Mouse (Mus musculus) MEL (cell line): Measurements from ENCODE around the gene Prss48. TPM values are rescaled to one million over a fixed set of nuclear protein-coding genes. Genes with fewer than 3 reads are reported as not detected.

Experiments used
- DNase-seq: peaks from one replicate; pipeline ENCODE4 v3.0.0; 2011; ENCODE audit warnings: low read depth, low spot score
- H3K27ac ChIP-seq: 2 replicates; pipeline ENCODE4 v1.5.1; 2012; ENCODE audit warnings: low read depth, mild to moderate bottlenecking, control low read depth, low read length, moderate library complexity; ENCODE audit not compliant: control insufficient read depth
- H3K27me3 ChIP-seq, 2 experiments: fragments of 150-350 bp in 1 of 2; sonication (generic) in 1 of 2; 2 replicates each; pipeline ENCODE4 v1.6.1; 2012; ENCODE audit warnings: low read length in 2 of 2, mild to moderate bottlenecking in 2 of 2, improper control_type of control experiment in 1 of 2, moderate library complexity in 1 of 2; ENCODE audit not compliant: insufficient read depth in 2 of 2, control insufficient read depth in 1 of 2
- H3K36me3 ChIP-seq, 2 experiments: 2 replicates each; pipeline ENCODE4 v1.6.1; 2012 to 2014; ENCODE audit warnings: low read length in 2 of 2, improper control_type of control experiment in 1 of 2, inconsistent platforms in 1 of 2, mild to moderate bottlenecking in 1 of 2; ENCODE audit not compliant: insufficient read depth in 2 of 2, control insufficient read depth in 1 of 2
- H3K4me1 ChIP-seq, 2 experiments: fragments of 150-350 bp in 1 of 2; sonication (generic) in 1 of 2; 2 replicates each; pipeline ENCODE4 v1.6.1; 2012; ENCODE audit warnings: low read length in 2 of 2, improper control_type of control experiment in 1 of 2, mild to moderate bottlenecking in 1 of 2; ENCODE audit not compliant: insufficient read depth in 2 of 2, control insufficient read depth in 1 of 2
- H3K4me3 ChIP-seq, 2 experiments: fragments of 150-350 bp in 1 of 2; sonication (generic) in 1 of 2; 2 replicates each; pipeline ENCODE4 v1.5.1; 2012; ENCODE audit warnings: low read depth in 2 of 2, low read length in 2 of 2, mild to moderate bottlenecking in 2 of 2, moderate library complexity in 2 of 2, control low read depth in 1 of 2, improper control_type of control experiment in 1 of 2; ENCODE audit not compliant: control insufficient read depth in 1 of 2, insufficient read depth in 1 of 2
- H3K79me2 ChIP-seq: 2 replicates; pipeline ENCODE4 v1.6.1; 2012; ENCODE audit warnings: mild to moderate bottlenecking, low read length, moderate library complexity; ENCODE audit not compliant: control insufficient read depth, poor library complexity, insufficient read depth
- H3K9ac ChIP-seq: 2 replicates; pipeline ENCODE4 v1.6.1; 2012; ENCODE audit warnings: low read depth, mild to moderate bottlenecking, control low read depth, low read length, moderate library complexity; ENCODE audit not compliant: control insufficient read depth, poor library complexity, severe bottlenecking
- H3K9me3 ChIP-seq: fragments of 150-350 bp; sonication (generic); replicated peaks from 2 replicates; pipeline ENCODE4 v1.6.1; 2012; ENCODE audit warnings: mild to moderate bottlenecking, low read length, improper control_type of control experiment, moderate library complexity; ENCODE audit not compliant: insufficient read depth
- BHLHE40 ChIP-seq: IDR thresholded peaks from 2 replicates; pipeline ENCODE4 v1.6.1; 2012; ENCODE audit warnings: low read depth, mild to moderate bottlenecking, inconsistent platforms, low read length, improper control_type of control experiment, borderline replicate concordance
- CHD1 ChIP-seq: IDR thresholded peaks from 2 replicates; pipeline ENCODE4 v1.6.1; 2012; ENCODE audit warnings: low read depth, mild to moderate bottlenecking, inconsistent platforms, low read length, improper control_type of control experiment
- CHD2 ChIP-seq: IDR thresholded peaks from 2 replicates; pipeline ENCODE4 v1.6.1; 2011; ENCODE audit warnings: low read length, improper control_type of control experiment
- CTCF ChIP-seq, 3 experiments: IDR thresholded peaks in 2 of 3; conservative IDR thresholded peaks in 1 of 3; 2 replicates each; pipeline ENCODE4 v1.5.1; 2011 to 2012; ENCODE audit warnings: low read length in 3 of 3, low read depth in 2 of 3, mild to moderate bottlenecking in 2 of 3, improper control_type of control experiment in 1 of 3, inconsistent platforms in 1 of 3, mixed read lengths in 1 of 3, moderate library complexity in 1 of 3; ENCODE audit not compliant: control insufficient read depth in 1 of 3, insufficient read depth in 1 of 3, poor library complexity in 1 of 3, severe bottlenecking in 1 of 3
- E2F4 ChIP-seq: IDR thresholded peaks from 2 replicates; pipeline ENCODE4 v1.6.1; 2011; ENCODE audit warnings: low read depth, low read length, improper control_type of control experiment, borderline replicate concordance
- ETS1 ChIP-seq: IDR thresholded peaks from 2 replicates; pipeline ENCODE4 v1.6.1; 2012; ENCODE audit warnings: low read depth, mild to moderate bottlenecking, inconsistent platforms, low read length, improper control_type of control experiment, moderate library complexity
- GABPA ChIP-seq: IDR thresholded peaks from 2 replicates; pipeline ENCODE4 v1.6.1; 2012; ENCODE audit warnings: low read depth, mild to moderate bottlenecking, inconsistent platforms, low read length, improper control_type of control experiment, moderate library complexity
- GATA1 ChIP-seq: IDR thresholded peaks from 2 replicates; pipeline ENCODE4 v1.6.1; 2011; ENCODE audit warnings: low read depth, low read length, improper control_type of control experiment
- JUND ChIP-seq: IDR thresholded peaks from 2 replicates; pipeline ENCODE4 v1.6.1; 2011; ENCODE audit warnings: low read depth, mild to moderate bottlenecking, improper control_type of control experiment, low read length
- KAT2A ChIP-seq: conservative IDR thresholded peaks from 2 replicates; pipeline ENCODE4 v1.6.1; 2012; ENCODE audit warnings: low read depth, low read length, improper control_type of control experiment, inconsistent platforms
- MAFK ChIP-seq: IDR thresholded peaks from 2 replicates; pipeline ENCODE4 v1.6.1; 2011; ENCODE audit warnings: low read depth, mild to moderate bottlenecking, low read length, improper control_type of control experiment, borderline replicate concordance
- MAX ChIP-seq: IDR thresholded peaks from 2 replicates; pipeline ENCODE4 v1.6.1; 2011; ENCODE audit warnings: low read length, improper control_type of control experiment
- MAZ ChIP-seq: IDR thresholded peaks from 2 replicates; pipeline ENCODE4 v1.6.1; 2012; ENCODE audit warnings: low read depth, mild to moderate bottlenecking, inconsistent platforms, low read length, improper control_type of control experiment
- MXI1 ChIP-seq: IDR thresholded peaks from 2 replicates; pipeline ENCODE4 v1.6.1; 2011; ENCODE audit warnings: mild to moderate bottlenecking, low read depth, low read length, improper control_type of control experiment
- MYB ChIP-seq: IDR thresholded peaks from 2 replicates; pipeline ENCODE4 v1.6.1; 2011; ENCODE audit warnings: mild to moderate bottlenecking, low read depth, low read length, improper control_type of control experiment
- MYC ChIP-seq: IDR thresholded peaks from 2 replicates; pipeline ENCODE4 v1.6.1; 2011; ENCODE audit warnings: low read depth, mild to moderate bottlenecking, low read length, improper control_type of control experiment, moderate library complexity
- NRF1 ChIP-seq: IDR thresholded peaks from 2 replicates; pipeline ENCODE4 v1.6.1; 2014; ENCODE audit warnings: low read depth, mild to moderate bottlenecking, inconsistent platforms, low read length, improper control_type of control experiment, moderate library complexity; ENCODE audit not compliant: poor library complexity, insufficient read depth, severe bottlenecking
- POLR2A ChIP-seq, 2 experiments: IDR thresholded peaks; 2 replicates each; pipeline ENCODE4 v1.6.1; 2011 to 2012; ENCODE audit warnings: low read length in 2 of 2, mild to moderate bottlenecking in 2 of 2, control low read depth in 1 of 2, improper control_type of control experiment in 1 of 2, low read depth in 1 of 2, moderate library complexity in 1 of 2; ENCODE audit not compliant: control insufficient read depth in 1 of 2, insufficient read depth in 1 of 2, poor library complexity in 1 of 2
- POLR2AphosphoS2 ChIP-seq: IDR thresholded peaks from 2 replicates; pipeline ENCODE4 v1.6.1; 2011; ENCODE audit warnings: low read length, improper control_type of control experiment
- POLR2AphosphoS5 ChIP-seq: IDR thresholded peaks from 2 replicates; pipeline ENCODE4 v1.6.1; 2012; ENCODE audit warnings: low read depth, borderline replicate concordance, mild to moderate bottlenecking, inconsistent platforms, low read length, moderate library complexity, mixed read lengths
- SIN3A ChIP-seq: IDR thresholded peaks from 2 replicates; pipeline ENCODE4 v1.6.1; 2012; ENCODE audit warnings: low read length, improper control_type of control experiment, inconsistent platforms
- SMC3 ChIP-seq: IDR thresholded peaks from 2 replicates; pipeline ENCODE4 v1.6.1; 2011; ENCODE audit warnings: low read depth, low read length, improper control_type of control experiment
- TBP ChIP-seq: IDR thresholded peaks from 2 replicates; pipeline ENCODE4 v1.8.0; 2011; ENCODE audit warnings: low read depth, low read length, improper control_type of control experiment
- TCF12 ChIP-seq: IDR thresholded peaks from 2 replicates; pipeline ENCODE4 v1.6.1; 2014; ENCODE audit warnings: low read depth, mild to moderate bottlenecking, inconsistent platforms, low read length, improper control_type of control experiment, moderate library complexity
- UBTF ChIP-seq: IDR thresholded peaks from 2 replicates; pipeline ENCODE4 v1.6.1; 2012; ENCODE audit warnings: low read depth, mild to moderate bottlenecking, inconsistent platforms, low read length, improper control_type of control experiment, moderate library complexity, borderline replicate concordance; ENCODE audit not compliant: insufficient read depth
- USF1 ChIP-seq: IDR thresholded peaks from 2 replicates; pipeline ENCODE4 v1.6.1; 2014; ENCODE audit warnings: low read depth, mild to moderate bottlenecking, inconsistent platforms, low read length, improper control_type of control experiment, moderate library complexity
- ZC3H11A ChIP-seq: IDR thresholded peaks from 2 replicates; pipeline ENCODE4 v1.6.1; 2012; ENCODE audit warnings: low read depth, mild to moderate bottlenecking, inconsistent platforms, low read length, improper control_type of control experiment
- ZNF384 ChIP-seq: IDR thresholded peaks from 2 replicates; pipeline ENCODE4 v1.6.1; 2012; ENCODE audit warnings: low read depth, mild to moderate bottlenecking, inconsistent platforms, low read length, improper control_type of control experiment
- polyA plus RNA-seq, 2 experiments: library from polyadenylated mRNA; stranded (reverse) in 1 of 2; unstranded in 1 of 2; fragments of >175 nt in 1 of 2; fragments of >200 nt in 1 of 2; gene quantifications; 2 replicates each; pipeline versions ENCODE4 v1.2.1 to v1.2.4; 2012; ENCODE audit warnings: low replicate concordance in 2 of 2, low read depth in 1 of 2; ENCODE audit not compliant: insufficient read length in 2 of 2, insufficient read depth in 1 of 2, missing spikeins in 1 of 2
- total RNA-seq: library from RNA; depleted of rRNA; stranded (reverse); fragments of 300-350 nt; gene quantifications from 2 replicates; pipeline ENCODE4 v1.2.3, GENCODE M21; 2012

Gene Prss48
- total and polyA plus RNA-seq, 3 experiments, result not detected

DNA sequence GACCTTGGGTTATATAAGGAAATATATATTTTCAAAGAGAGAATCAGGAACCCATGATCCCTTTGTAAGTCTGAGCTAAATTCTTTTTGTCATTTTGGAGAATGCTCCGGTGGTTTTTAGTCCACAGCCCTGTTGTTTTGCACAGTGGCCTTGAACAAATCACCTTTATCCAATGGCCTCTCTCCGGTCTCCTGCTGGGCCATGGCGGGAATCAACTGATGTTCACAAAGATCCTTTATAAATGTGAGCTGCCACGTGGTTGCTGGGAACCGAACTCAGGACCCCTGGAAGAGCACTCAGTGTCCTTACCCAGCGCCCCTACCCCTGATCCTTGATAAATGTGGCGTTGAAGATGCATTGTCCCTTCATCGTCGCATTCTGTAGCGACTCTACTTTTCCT is 2.5 kb upstream of the Prss48 start:
- no peaks in the 10 kb centered on the region for H3K36me3 ChIP-seq
- no peaks in the 10 kb centered on the region for H3K9me3 ChIP-seq
- TF ChIP-seq KAT2A, result no peak
- no peak overlapping the region for H3K27ac ChIP-seq
- no peaks in the 10 kb centered on the region for H3K79me2 ChIP-seq
- H3K4me3 ChIP-seq, result no peak overlapping the region
- no peaks in the 10 kb centered on the region for H3K4me1 ChIP-seq
- H3K9ac ChIP-seq, result no peak overlapping the region
- no peak for DNase-seq
- no peaks in the 10 kb centered on the region for H3K27me3 ChIP-seq

DNA sequence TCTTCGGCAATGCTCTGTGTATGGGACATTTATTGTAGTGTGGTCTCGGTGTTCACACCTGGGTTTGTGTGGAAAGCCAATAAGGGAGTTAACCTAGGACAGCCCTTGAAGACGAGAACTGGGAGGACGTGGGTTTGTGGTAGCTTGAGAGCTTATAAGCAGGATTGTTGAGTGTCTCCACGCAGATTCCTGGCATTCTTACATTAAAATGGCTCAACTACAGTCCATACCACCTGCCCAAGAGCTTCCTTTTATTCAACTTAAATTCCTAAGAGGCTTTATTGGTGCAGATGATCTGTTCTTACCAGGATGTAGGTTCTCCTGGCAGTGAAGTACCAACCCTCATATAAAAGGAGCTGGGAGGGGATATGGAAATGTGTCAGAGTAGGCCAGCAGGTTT is 649 bp upstream of the Prss48 start:
- no peak overlapping the region for H3K4me3 ChIP-seq
- TF ChIP-seq SMC3 (no peak), POLR2A (IDR thresholded peaks at IDR 0.05; ENCODE audit: control insufficient read depth in 1 of 2, insufficient read depth in 1 of 2, low read depth in 1 of 2, low read length in 2 of 2, poor library complexity in 1 of 2) (no peak), POLR2AphosphoS5 (no peak), UBTF (no peak), TCF12 (no peak), KAT2A (no peak), NRF1 (no peak), JUND (no peak), TBP (no peak), ZNF384 (no peak), POLR2AphosphoS2 (no peak), MAX (no peak), MAFK (no peak), USF1 (no peak), ZC3H11A (no peak), GABPA (no peak), MYB (no peak)
- TF ChIP-seq, all 39 proteins: peak for 0
- H3K4me1 ChIP-seq, result no peaks in the 10 kb centered on the region
- no peaks in the 10 kb centered on the region for H3K9me3 ChIP-seq
- no peaks in the 10 kb centered on the region for H3K79me2 ChIP-seq
- H3K27me3 ChIP-seq, result no peaks in the 10 kb centered on the region
- no peaks in the 10 kb centered on the region for H3K36me3 ChIP-seq
- DNase-seq, result no peak
- no peak overlapping the region for H3K27ac ChIP-seq
- no peak overlapping the region for H3K9ac ChIP-seq

DNA sequence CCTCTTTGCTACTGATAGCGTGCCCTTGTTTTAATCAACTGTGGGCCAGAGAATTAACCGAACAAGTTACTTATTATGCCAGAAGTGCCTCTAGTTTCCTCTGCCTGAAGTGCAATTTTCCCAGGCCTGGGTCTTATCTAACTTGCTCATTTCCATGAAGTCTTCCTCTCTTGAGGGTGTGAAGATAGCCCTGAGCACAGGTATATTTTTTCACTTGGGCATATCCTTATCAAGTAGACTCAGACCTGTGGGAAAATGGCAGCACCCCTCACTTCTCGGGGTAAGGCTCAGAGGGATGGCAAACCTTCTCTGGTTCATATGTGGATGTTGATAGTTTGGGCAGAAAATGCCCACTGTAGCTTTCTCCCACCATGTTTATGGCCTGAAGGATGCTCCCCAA is 1.0 kb downstream of the Prss48 start:
- Histone ChIP-seq H3K9me3 (no peaks in the 10 kb centered on the region), H3K4me3 (no peak overlapping the region), H3K27ac (no peak overlapping the region), H3K36me3 (no peaks in the 10 kb centered on the region), H3K79me2 (no peaks in the 10 kb centered on the region), H3K9ac (no peak overlapping the region), H3K4me1 (no peaks in the 10 kb centered on the region), H3K27me3 (no peaks in the 10 kb centered on the region)
- DNase-seq, result no peak
- TF ChIP-seq MYB (no peak), MYC (no peak), MAZ (no peak), GABPA (no peak), MAX (no peak), CHD2 (no peak), CTCF (IDR thresholded peaks at IDR 0.05 in 2 of 3, conservative IDR thresholded peaks at IDR 0.05 in 1 of 3; ENCODE audit: control insufficient read depth in 1 of 3, insufficient read depth in 1 of 3, low read depth in 2 of 3, low read length in 3 of 3, poor library complexity in 1 of 3, severe bottlenecking in 1 of 3) (no peak), POLR2AphosphoS5 (no peak), BHLHE40 (no peak), GATA1 (no peak), NRF1 (no peak), E2F4 (no peak), UBTF (no peak), CHD1 (no peak), ETS1 (no peak), MXI1 (no peak), SIN3A (no peak)
